Mouse (Mus musculus) embryonic fibroblast, embryonic 13.5 days (primary cell): Measurements from ENCODE around the gene Vwa5b1.

ENCODE experiments used
- CTCF ChIP-seq: IDR thresholded peaks from 2 replicates; pipeline ENCODE4 v1.5.1; 2011; ENCODE audit warnings: mild to moderate bottlenecking, control low read depth, low read length, moderate library complexity, borderline replicate concordance; ENCODE audit not compliant: insufficient read depth
- POLR2A ChIP-seq: IDR thresholded peaks from 2 replicates; pipeline ENCODE4 v1.6.1; 2011; ENCODE audit warnings: low read depth, mild to moderate bottlenecking, control low read depth, low read length, moderate library complexity

DNA sequence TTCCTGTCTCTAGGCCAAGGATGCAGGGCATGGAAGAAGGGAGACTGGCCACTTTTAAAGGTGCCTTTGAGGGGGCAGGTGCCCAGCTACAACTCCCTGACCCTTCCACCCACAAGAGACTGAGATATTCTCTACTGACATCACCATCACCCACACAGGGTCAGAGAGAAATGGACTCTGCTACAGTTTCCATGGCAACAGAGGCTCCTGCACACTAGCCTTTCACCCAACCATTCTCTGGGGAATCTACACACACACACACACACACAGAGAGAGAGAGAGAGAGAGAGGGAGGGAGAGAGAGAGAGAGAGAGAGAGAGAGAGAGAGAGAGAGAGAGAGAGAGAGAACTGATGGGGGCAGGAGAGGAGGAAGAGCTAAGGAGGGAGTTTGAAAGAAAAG lies 50.7 kb downstream of the Vwa5b1 start:
- TF ChIP-seq POLR2A (no peak), CTCF (no peak)
